Mouse (Mus musculus): ENCODE measurements at regions not wholly inside any gene's neighbourhood (a gene's known extent, or its start where the extent isn't known, plus 50 kb on each side); places are given as distances from the start of the nearest gene placed in this dataset.

DNA sequence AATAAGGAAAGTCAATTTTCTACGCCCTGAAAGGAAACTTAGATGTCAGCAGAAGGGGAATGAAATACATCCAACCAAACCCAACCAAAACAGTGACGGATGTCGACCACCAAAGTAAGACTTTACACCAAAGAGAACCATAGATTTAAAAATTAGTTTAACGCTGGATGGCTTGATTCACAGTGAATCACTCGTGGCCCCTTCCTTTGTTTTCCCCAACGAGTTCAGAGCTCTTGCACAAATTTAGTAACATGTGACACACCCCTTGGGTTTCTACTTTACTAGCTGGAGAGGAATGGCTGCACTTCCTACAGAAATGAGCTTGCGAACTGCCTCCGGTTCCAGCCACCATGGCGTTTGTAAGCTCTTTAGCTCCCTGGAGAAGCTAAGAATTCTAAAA, 74.2 kb downstream of the Tmem30b start:
- no peak overlapping the region for H3K9ac ChIP-seq
- peaks cover 6% of the 10 kb centered on the region for H3K4me1 ChIP-seq (replicated peaks)
- H3K4me2 ChIP-seq = no peak overlapping the region
- H3K27me3 ChIP-seq = no peaks in the 10 kb centered on the region
- no peaks in the 10 kb centered on the region for H3K36me3 ChIP-seq
- 70% methylated on average over 9 of the region's 9 CpGs for WGBS
- H3K27ac ChIP-seq = no peak overlapping the region; the same call in 1 of the 2 replicates
- no peaks in the 10 kb centered on the region for H3K9me3 ChIP-seq (replicated peaks)
- no peak overlapping the region for H3K4me3 ChIP-seq
- ATAC-seq (replicated peaks; ENCODE audit: insufficient number of reproducible peaks, insufficient read depth, low FRiP score, low read depth) = no peak

DNA sequence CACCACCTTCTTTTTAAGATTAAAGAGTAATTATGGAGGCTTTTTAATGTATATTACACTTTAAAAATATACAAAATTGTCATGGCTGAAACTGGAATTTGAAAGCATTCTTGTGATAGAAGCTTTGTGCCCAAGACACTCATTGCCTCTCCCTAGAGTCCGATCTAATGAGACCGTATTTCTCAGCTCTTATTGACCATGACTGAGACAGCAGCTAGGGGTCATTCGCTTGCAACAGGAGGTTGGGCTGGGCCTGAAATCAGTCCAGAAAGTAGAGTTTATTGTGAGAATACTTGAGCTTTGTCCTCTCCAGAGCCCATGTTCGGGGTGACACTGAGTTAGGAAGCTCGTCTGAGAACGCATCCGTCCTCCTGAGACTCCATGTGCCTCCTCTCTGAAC, 79.7 kb downstream of the Tmem30b start:
- Histone ChIP-seq H3K27me3 (no peaks in the 10 kb centered on the region), H3K9me3 (replicated peaks) (no peaks in the 10 kb centered on the region), H3K36me3 (no peaks in the 10 kb centered on the region), H3K4me2 (no peak overlapping the region), H3K4me3 (no peak overlapping the region), H3K9ac (no peak overlapping the region), H3K4me1 (replicated peaks) (peaks cover 8% of the 10 kb centered on the region), H3K27ac (no peak overlapping the region)
- 83% methylated on average over 7 of the region's 7 CpGs for WGBS
- no peak for ATAC-seq (replicated peaks; ENCODE audit: insufficient number of reproducible peaks, insufficient read depth, low FRiP score, low read depth)

DNA sequence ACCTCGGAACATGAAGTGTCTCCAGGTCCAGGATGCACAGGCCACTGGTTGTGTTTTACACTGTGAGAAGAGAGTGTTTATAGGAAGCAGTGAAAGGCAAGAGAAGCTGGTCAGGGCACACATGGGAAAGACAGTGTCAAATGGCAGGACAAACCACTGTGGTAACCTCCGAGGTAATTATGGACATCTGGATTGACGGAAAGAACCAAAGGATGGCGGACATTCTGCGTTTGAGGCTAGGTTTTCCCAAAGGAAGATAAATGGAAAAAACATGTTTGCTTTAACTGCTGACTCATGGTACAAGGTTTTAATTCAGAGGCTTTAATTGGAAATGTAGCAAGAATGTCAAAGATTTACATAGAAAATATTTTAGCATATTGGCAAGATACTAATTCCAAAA, 80.2 kb downstream of the Tmem30b start:
- Histone ChIP-seq H3K9me3 (replicated peaks) (no peaks in the 10 kb centered on the region), H3K9ac (no peak overlapping the region), H3K4me2 (no peak overlapping the region), H3K27ac (no peak overlapping the region), H3K4me1 (replicated peaks) (peaks cover 8% of the 10 kb centered on the region), H3K4me3 (no peak overlapping the region), H3K27me3 (no peaks in the 10 kb centered on the region), H3K36me3 (no peaks in the 10 kb centered on the region)
- 80% methylated on average over 5 of the region's 5 CpGs for WGBS
- ATAC-seq (replicated peaks; ENCODE audit: insufficient number of reproducible peaks, insufficient read depth, low FRiP score, low read depth) = no peak

DNA sequence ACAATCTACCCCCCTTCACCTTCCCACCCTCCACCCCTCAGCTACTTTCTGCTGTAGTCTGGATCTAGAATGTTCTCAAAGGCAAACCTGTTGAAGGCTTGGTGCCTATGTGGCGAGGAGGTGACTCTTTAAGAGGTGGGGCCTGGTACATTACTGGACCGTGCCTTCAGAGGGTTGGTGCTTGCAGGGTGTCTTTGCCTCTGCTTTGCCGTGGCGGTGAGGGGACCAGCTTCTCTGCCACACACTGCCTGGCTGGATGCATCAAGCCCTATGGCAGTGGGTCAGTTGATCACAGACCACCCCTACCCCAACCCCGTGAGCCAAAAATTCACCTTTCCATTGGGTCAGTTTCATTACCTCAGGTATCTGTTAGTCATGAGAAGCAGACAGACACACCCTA, 81.9 kb downstream of the Tmem30b start:
- no peaks in the 10 kb centered on the region for H3K36me3 ChIP-seq
- no peaks in the 10 kb centered on the region for H3K9me3 ChIP-seq (replicated peaks)
- H3K27ac ChIP-seq = peak overlapping the region; percentile 12; the same call in 1 of the 2 replicates
- no peak overlapping the region for H3K9ac ChIP-seq
- WGBS = 82% methylated on average over 5 of the region's 5 CpGs
- no peak overlapping the region for H3K4me3 ChIP-seq
- H3K4me2 ChIP-seq = no peak overlapping the region
- H3K4me1 ChIP-seq (replicated peaks) = peaks cover 10% of the 10 kb centered on the region
- no peaks in the 10 kb centered on the region for H3K27me3 ChIP-seq
- ATAC-seq (replicated peaks; ENCODE audit: insufficient number of reproducible peaks, insufficient read depth, low FRiP score, low read depth) = no peak

GRCm38 (mm10) chr12:73462091-73462490, 84.1 kb downstream of the Tmem30b start:
- peak; percentile 66 for ATAC-seq (replicated peaks; ENCODE audit: insufficient number of reproducible peaks, insufficient read depth, low FRiP score, low read depth)
- H3K4me3 ChIP-seq = no peak overlapping the region
- H3K9ac ChIP-seq = no peak overlapping the region

DNA sequence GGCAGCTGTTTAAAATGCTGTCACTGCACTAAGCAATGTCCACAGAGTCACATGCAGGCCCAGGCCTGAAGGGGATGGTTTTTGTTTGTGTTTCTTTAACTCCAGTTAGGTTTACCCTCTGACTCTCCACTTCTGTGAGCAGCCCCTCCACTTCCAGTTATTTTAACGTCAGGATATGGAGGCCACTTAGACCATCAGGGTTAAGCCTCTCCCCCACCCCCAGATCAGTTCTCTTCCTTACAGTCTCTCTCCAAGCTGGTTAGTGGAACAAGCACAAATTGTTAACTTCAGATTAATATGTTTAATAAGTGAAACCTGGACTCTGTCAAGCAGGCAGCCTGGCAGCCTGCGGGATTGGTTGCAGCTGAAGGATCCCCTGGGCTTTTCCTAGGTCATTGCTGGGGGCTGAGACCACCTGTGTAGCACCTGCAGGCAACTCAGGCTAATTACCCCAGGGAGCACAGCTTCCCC, 85.9 kb downstream of the Tmem30b start:
- H3K27ac ChIP-seq = no peak overlapping the region
- no peak overlapping the region for H3K4me3 ChIP-seq
- H3K27me3 ChIP-seq = no peaks in the 10 kb centered on the region
- ATAC-seq (replicated peaks; ENCODE audit: insufficient number of reproducible peaks, insufficient read depth, low FRiP score, low read depth) = no peak
- H3K9me3 ChIP-seq (replicated peaks) = no peaks in the 10 kb centered on the region
- no peak overlapping the region for H3K4me2 ChIP-seq
- H3K9ac ChIP-seq = no peak overlapping the region
- peaks cover 10% of the 10 kb centered on the region for H3K4me1 ChIP-seq (replicated peaks)
- 31% methylated on average over 2 of the region's 2 CpGs for WGBS
- H3K36me3 ChIP-seq = no peaks in the 10 kb centered on the region

More at GRCm38 (mm10) chr12:73462091-73462490, 84.1 kb downstream of the Tmem30b start:
- Histone ChIP-seq H3K4me2 (no peak overlapping the region), H3K36me3 (no peaks in the 10 kb centered on the region), H3K27ac (peak overlapping the region; percentile 37), H3K27me3 (no peaks in the 10 kb centered on the region), H3K9me3 (replicated peaks) (no peaks in the 10 kb centered on the region), H3K4me1 (replicated peaks) (peaks cover 10% of the 10 kb centered on the region)
- WGBS = 36% methylated on average over 5 of the region's 5 CpGs

GRCm38 (mm10) chr12:73451257-73451656, 94.9 kb downstream of the Tmem30b start:
- Histone ChIP-seq H3K27ac (no peak overlapping the region), H3K4me1 (replicated peaks) (peaks cover 7% of the 10 kb centered on the region), H3K9me3 (replicated peaks) (no peaks in the 10 kb centered on the region), H3K4me3 (no peak overlapping the region), H3K36me3 (no peaks in the 10 kb centered on the region), H3K9ac (no peak overlapping the region), H3K4me2 (no peak overlapping the region), H3K27me3 (no peaks in the 10 kb centered on the region)
- 59% methylated on average over 3 of the region's 3 CpGs for WGBS
- no peak for ATAC-seq (replicated peaks; ENCODE audit: insufficient number of reproducible peaks, insufficient read depth, low FRiP score, low read depth)

DNA sequence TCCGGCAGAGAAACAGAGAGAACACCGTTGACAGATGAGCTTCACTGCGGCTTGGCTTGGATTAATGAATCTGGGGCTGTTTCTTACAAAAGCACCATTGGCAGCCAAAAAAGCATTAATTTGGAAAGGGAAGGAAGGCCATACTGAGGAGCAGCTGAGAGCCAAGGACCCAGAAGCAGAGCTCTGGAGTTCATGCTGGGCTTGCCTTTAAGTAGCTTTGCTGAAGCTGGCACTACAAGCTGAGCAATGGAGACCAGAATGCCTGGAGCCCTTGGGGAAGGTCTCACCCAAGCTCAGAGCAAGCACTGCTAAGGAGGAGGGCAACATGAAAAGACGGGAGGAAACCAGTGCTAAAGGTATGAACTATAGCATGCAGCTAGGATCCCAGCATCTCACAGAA, 95.7 kb downstream of the Tmem30b start:
- H3K36me3 ChIP-seq = no peaks in the 10 kb centered on the region
- H3K4me3 ChIP-seq = no peak overlapping the region
- H3K27me3 ChIP-seq = no peaks in the 10 kb centered on the region
- peaks cover 7% of the 10 kb centered on the region for H3K4me1 ChIP-seq (replicated peaks)
- no peak overlapping the region for H3K4me2 ChIP-seq
- WGBS = 83% methylated on average over 4 of the region's 4 CpGs
- no peaks in the 10 kb centered on the region for H3K9me3 ChIP-seq (replicated peaks)
- H3K27ac ChIP-seq = no peak overlapping the region
- ATAC-seq (replicated peaks; ENCODE audit: insufficient number of reproducible peaks, insufficient read depth, low FRiP score, low read depth) = no peak
- no peak overlapping the region for H3K9ac ChIP-seq

GRCm38 (mm10) chr12:73449911-73450520, 96.2 kb downstream of the Tmem30b start:
- H3K27me3 ChIP-seq = no peaks in the 10 kb centered on the region
- no peak overlapping the region for H3K9ac ChIP-seq
- 58% methylated on average over 9 of the region's 9 CpGs for WGBS
- H3K9me3 ChIP-seq (replicated peaks) = no peaks in the 10 kb centered on the region
- no peak overlapping the region for H3K27ac ChIP-seq
- H3K4me3 ChIP-seq = no peak overlapping the region
- H3K4me1 ChIP-seq (replicated peaks) = peaks cover 7% of the 10 kb centered on the region
- ATAC-seq (replicated peaks; ENCODE audit: insufficient number of reproducible peaks, insufficient read depth, low FRiP score, low read depth) = no peak
- H3K4me2 ChIP-seq = no peak overlapping the region
- no peaks in the 10 kb centered on the region for H3K36me3 ChIP-seq

DNA sequence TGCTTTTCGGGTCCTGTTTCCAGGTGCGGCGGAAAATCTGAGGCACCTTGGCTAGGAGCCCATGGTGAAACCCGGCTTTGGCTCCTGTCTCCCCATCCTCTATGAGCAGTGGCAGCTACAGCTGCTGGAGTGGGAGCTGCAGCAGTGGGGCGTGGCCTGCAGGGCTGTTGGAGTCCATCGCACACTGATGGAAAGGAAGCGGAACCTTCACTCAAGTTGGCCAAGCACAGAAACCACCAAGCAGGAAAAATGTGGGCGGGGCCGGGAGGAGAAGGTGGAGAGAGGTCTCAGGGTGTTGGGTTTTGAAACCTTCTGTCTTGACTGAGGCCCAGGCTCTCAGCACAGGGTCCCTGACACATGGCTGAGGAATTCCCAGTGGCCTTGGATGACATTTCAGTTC, 97.1 kb downstream of the Tmem30b start:
- Histone ChIP-seq H3K4me3 (no peak overlapping the region), H3K36me3 (no peaks in the 10 kb centered on the region), H3K9ac (no peak overlapping the region), H3K4me1 (replicated peaks) (peaks cover 7% of the 10 kb centered on the region), H3K27ac (no peak overlapping the region), H3K4me2 (peak overlapping the region; percentile 22; the same call in 1 of the 2 replicates), H3K27me3 (no peaks in the 10 kb centered on the region), H3K9me3 (replicated peaks) (no peaks in the 10 kb centered on the region)
- ATAC-seq (replicated peaks; ENCODE audit: insufficient number of reproducible peaks, insufficient read depth, low FRiP score, low read depth) = no peak; the same call in 1 of the 2 replicates
- 54% methylated on average over 9 of the region's 9 CpGs for WGBS

GRCm38 (mm10) chr12:73448388-73448965, 97.7 kb downstream of the Tmem30b start:
- H3K27me3 ChIP-seq = no peaks in the 10 kb centered on the region
- H3K27ac ChIP-seq = no peak overlapping the region
- H3K4me1 ChIP-seq (replicated peaks) = peaks cover 7% of the 10 kb centered on the region
- WGBS = 47% methylated on average over 10 of the region's 10 CpGs
- ATAC-seq (replicated peaks; ENCODE audit: insufficient number of reproducible peaks, insufficient read depth, low FRiP score, low read depth) = no peak
- no peak overlapping the region for H3K4me3 ChIP-seq
- no peak overlapping the region for H3K9ac ChIP-seq
- no peaks in the 10 kb centered on the region for H3K36me3 ChIP-seq
- H3K9me3 ChIP-seq (replicated peaks) = no peaks in the 10 kb centered on the region
- H3K4me2 ChIP-seq = peak overlapping the region; percentile 22; the same call in 1 of the 2 replicates

GRCm38 (mm10) chr12:73447172-73447571, 99.0 kb downstream of the Tmem30b start:
- H3K9me3 ChIP-seq (replicated peaks) = no peaks in the 10 kb centered on the region
- H3K9ac ChIP-seq = no peak overlapping the region
- ATAC-seq (replicated peaks; ENCODE audit: insufficient number of reproducible peaks, insufficient read depth, low FRiP score, low read depth) = no peak
- no peak overlapping the region for H3K4me3 ChIP-seq
- H3K4me2 ChIP-seq = no peak overlapping the region
- H3K36me3 ChIP-seq = no peaks in the 10 kb centered on the region
- no peaks in the 10 kb centered on the region for H3K27me3 ChIP-seq
- 87% methylated on average over 6 of the region's 6 CpGs for WGBS
- H3K27ac ChIP-seq = no peak overlapping the region
- H3K4me1 ChIP-seq (replicated peaks) = peaks cover 7% of the 10 kb centered on the region

Measured in heart, embryonic 15.5 days (tissue).